Mouse (Mus musculus): Measurements from ENCODE around the gene Nfe2l1. TPM values are rescaled to one million over a fixed set of nuclear protein-coding genes. Genes with fewer than 3 reads are reported as not detected.

The Nfe2l1 gene
- polyA plus RNA-seq, 1 experiment from 2014 or later, result 28.0 TPM

DNA sequence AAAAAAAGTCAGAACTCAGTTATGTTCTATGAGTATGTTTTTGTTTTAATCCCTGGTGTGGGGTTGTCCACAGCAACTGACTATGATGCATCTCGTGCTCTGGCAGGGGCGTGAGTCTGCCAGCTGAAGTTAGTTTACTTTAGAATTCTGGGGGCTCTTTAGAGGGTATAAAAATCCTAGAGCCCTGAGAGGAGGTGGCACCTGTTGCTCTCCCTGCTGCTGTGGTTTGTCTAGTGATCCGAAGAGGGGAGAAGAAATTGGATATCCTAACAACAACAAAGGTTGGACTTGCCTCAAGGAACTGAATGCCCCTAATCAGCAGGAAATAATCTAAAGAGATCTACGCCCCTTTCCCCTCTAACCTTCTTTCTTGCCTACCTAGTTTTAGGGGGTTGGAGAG is 8.6 kb upstream of the Nfe2l1 start:
- Histone ChIP-seq H3K27me3 (replicated peaks; ENCODE audit: control insufficient read depth, insufficient read depth, low read length) (no peaks in the 10 kb centered on the region), H3K9me3 (replicated peaks; ENCODE audit: control insufficient read depth, low read length) (no peaks in the 10 kb centered on the region), H3K4me3 (ENCODE audit: low read depth, low read length) (no peak overlapping the region), H3K27ac (ENCODE audit: low read depth, low read length) (no peak overlapping the region), H3K9ac (ENCODE audit: low read length) (no peak overlapping the region), H3K4me2 (ENCODE audit: low read length) (no peak overlapping the region), H3K4me1 (ENCODE audit: control insufficient read depth, insufficient read depth, low read length) (no peaks in the 10 kb centered on the region), H3K36me3 (ENCODE audit: control insufficient read depth, insufficient read depth, low read length) (no peaks in the 10 kb centered on the region)
- DNase-seq (ENCODE audit: low spot score) (no peak), ATAC-seq (no peak)
- 64% methylated on average over 4 of the region's 4 CpGs for WGBS

DNA sequence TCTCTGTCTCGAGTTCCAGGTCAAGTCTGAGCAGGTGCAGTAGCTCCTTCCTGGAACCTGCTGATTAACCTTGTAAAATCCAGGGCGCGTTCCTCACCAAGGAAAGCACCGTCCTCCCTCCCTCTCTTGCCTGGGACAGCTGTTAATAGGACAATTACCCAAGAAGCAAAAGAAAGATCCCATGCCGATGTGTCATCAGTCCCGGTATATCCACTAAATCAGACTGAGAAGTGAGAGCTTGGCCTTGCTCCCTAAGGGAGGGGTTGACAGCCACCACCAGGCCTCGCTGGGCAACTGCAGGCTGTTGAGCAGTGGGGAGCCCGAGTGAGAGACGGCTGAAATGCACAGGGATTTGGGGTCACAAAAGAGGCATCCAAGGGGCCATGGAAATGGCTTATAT is 7.5 kb upstream of the Nfe2l1 start:
- Histone ChIP-seq H3K36me3 (ENCODE audit: control insufficient read depth, insufficient read depth, low read length) (no peaks in the 10 kb centered on the region), H3K4me2 (ENCODE audit: low read length) (no peak overlapping the region), H3K9ac (ENCODE audit: low read length) (no peak overlapping the region), H3K9me3 (replicated peaks; ENCODE audit: control insufficient read depth, low read length) (no peaks in the 10 kb centered on the region), H3K27me3 (replicated peaks; ENCODE audit: control insufficient read depth, insufficient read depth, low read length) (no peaks in the 10 kb centered on the region), H3K4me1 (ENCODE audit: control insufficient read depth, insufficient read depth, low read length) (no peaks in the 10 kb centered on the region), H3K4me3 (ENCODE audit: low read depth, low read length) (no peak overlapping the region), H3K27ac (ENCODE audit: low read depth, low read length) (no peak overlapping the region)
- ATAC-seq (no peak), DNase-seq (ENCODE audit: low spot score) (no peak)
- WGBS, result 37% methylated on average over 9 of the region's 9 CpGs

DNA sequence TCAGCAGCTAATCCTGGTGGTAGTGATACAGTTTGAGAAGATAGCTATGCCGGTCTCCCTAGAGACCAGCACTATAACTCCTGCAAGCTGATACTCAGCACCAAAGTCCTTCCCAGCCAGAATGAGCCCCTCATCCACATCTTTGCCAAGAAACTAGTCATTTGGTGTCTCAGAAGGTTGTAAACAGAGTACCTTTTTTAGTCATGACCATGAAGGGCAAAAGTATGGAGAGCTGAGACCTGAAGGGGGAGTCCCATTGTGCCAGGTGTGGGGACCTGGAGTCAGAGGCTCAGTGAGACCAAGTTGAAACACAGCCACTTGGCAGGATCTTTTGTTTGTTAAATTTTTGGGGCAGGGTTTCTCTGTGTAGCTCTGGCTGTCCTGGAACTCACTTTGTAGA is 4.4 kb upstream of the Nfe2l1 start:
- Histone ChIP-seq H3K27me3 (replicated peaks; ENCODE audit: control insufficient read depth, insufficient read depth, low read length) (no peaks in the 10 kb centered on the region), H3K9ac (ENCODE audit: low read length) (no peak overlapping the region), H3K36me3 (ENCODE audit: control insufficient read depth, insufficient read depth, low read length) (no peaks in the 10 kb centered on the region), H3K27ac (ENCODE audit: low read depth, low read length) (no peak overlapping the region), H3K9me3 (replicated peaks; ENCODE audit: control insufficient read depth, low read length) (no peaks in the 10 kb centered on the region), H3K4me3 (ENCODE audit: low read depth, low read length) (no peak overlapping the region), H3K4me1 (ENCODE audit: control insufficient read depth, insufficient read depth, low read length) (peaks cover 4% of the 10 kb centered on the region; the same call in 1 of the 2 replicates), H3K4me2 (ENCODE audit: low read length) (no peak overlapping the region)
- ATAC-seq (no peak), DNase-seq (ENCODE audit: low spot score) (no peak)
- 96% methylated on average over 1 of the region's 1 CpGs for WGBS

DNA sequence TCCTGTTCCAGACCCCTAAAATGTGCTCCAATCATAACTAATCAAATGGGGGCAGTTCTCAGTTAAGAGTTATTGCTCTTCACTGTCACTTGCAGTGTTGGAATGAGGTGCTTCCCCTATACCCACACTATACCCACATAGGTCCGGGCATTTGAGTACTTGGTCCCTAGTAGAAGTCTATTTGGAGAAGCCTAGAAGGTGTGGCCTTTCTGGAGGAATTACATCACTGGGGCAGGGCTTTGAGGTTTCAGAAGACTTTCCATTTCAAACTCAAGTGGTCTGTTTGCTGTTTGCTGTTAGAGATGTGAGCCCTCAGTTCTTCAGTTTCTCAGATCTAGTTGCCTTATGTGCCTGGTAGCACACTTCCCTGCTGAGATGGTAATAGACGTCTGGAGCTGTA is 3.2 kb upstream of the Nfe2l1 start:
- ATAC-seq (no peak), DNase-seq (ENCODE audit: low spot score) (no peak)
- Histone ChIP-seq H3K36me3 (ENCODE audit: control insufficient read depth, insufficient read depth, low read length) (peaks cover 1% of the 10 kb centered on the region; the same call in 1 of the 2 replicates), H3K9ac (ENCODE audit: low read length) (no peak overlapping the region), H3K27me3 (replicated peaks; ENCODE audit: control insufficient read depth, insufficient read depth, low read length) (no peaks in the 10 kb centered on the region), H3K4me1 (ENCODE audit: control insufficient read depth, insufficient read depth, low read length) (peaks cover 13% of the 10 kb centered on the region), H3K4me2 (ENCODE audit: low read length) (no peak overlapping the region), H3K9me3 (replicated peaks; ENCODE audit: control insufficient read depth, low read length) (no peaks in the 10 kb centered on the region), H3K27ac (ENCODE audit: low read depth, low read length) (no peak overlapping the region), H3K4me3 (ENCODE audit: low read depth, low read length) (no peak overlapping the region)
- WGBS, result 69% methylated on average over 2 of the region's 2 CpGs

DNA sequence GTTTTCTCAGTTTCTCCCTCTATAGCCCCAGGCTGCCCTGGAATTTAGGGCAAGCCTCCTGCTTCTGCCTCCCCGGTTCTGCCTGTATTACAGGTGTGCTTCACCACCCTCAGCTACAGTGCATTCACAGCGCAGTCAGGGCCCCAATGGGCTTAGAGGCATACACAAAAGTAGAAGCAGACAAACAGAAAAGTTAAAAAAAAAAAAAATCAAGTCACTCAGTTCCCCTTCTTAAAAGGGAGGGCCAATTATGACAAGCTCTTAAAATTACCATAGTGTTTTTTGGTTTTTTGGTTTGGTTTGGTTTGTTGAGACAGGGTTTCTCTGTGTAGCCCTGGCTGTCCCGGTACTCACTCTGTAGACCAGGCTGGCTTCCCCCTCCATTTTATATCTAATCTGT is 2.8 kb upstream of the Nfe2l1 start:
- Histone ChIP-seq H3K36me3 (ENCODE audit: control insufficient read depth, insufficient read depth, low read length) (peaks cover 6% of the 10 kb centered on the region), H3K27ac (ENCODE audit: low read depth, low read length) (no peak overlapping the region), H3K27me3 (replicated peaks; ENCODE audit: control insufficient read depth, insufficient read depth, low read length) (no peaks in the 10 kb centered on the region), H3K4me3 (ENCODE audit: low read depth, low read length) (no peak overlapping the region), H3K9me3 (replicated peaks; ENCODE audit: control insufficient read depth, low read length) (no peaks in the 10 kb centered on the region), H3K4me2 (ENCODE audit: low read length) (no peak overlapping the region), H3K4me1 (ENCODE audit: control insufficient read depth, insufficient read depth, low read length) (peaks cover 17% of the 10 kb centered on the region), H3K9ac (ENCODE audit: low read length) (no peak overlapping the region)
- ATAC-seq (no peak), DNase-seq (ENCODE audit: low spot score) (no peak)
- 92% methylated on average over 3 of the region's 3 CpGs for WGBS

DNA sequence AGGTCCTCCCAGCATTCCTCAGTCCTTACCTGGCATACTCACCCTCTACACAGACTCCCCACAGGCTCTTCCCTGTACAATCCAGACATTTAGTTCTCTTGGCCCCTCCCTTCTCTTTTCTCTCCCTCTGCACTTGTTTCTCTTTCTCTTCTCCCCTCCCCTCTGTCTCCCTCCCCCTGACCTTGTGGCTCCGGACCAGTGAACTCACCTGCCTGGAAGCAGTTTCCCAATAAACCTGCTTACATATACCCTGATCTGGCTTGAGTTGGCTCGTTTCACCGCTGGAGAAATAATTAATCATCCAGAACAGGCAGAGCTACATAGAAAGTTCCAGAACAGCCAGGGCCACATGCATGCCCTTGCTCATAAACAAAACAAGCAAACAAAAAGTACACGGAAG is 1.7 kb upstream of the Nfe2l1 start:
- 79% methylated on average over 4 of the region's 4 CpGs for WGBS
- ATAC-seq, result no peak
- no peak overlapping the region for H3K4me3 ChIP-seq (ENCODE audit: low read depth, low read length)

DNA sequence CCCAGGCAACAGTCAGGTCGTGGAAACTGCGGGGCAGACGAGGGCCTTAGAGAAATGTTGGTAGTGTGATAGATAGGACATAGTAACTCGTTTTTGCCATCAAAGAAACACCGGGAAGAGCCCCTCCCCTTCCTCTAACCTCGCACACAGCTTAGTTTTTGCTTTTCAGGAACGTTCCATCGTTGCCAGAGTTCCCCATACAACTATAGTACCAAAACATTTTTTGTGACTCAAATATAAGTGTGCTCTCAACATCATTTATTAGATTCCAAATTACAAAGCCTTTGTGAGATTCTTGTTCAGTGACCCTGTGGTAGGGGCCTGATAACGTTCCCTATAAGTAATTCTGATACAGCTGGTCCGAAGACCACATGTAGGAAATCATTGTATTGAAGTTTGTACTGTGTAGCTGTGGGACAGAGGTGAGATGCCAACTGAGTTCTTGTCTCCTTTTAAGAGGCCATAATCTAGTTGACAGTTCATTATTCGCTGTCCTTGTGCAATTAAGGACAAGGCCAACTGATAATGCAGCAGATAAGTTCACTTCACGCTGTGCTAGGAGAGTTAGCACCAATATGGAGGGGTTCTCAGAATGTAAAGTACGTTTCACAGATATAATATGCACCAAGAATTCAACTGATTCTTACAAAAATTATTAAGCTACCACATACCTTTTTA is 910 bp upstream of the Nfe2l1 start:
- DNase-seq (ENCODE audit: low spot score), result no peak
- 19% methylated on average over 13 of the region's 13 CpGs for WGBS
- H3K9ac ChIP-seq (ENCODE audit: low read length), result peak overlapping the region; percentile 64
- H3K9me3 ChIP-seq (replicated peaks; ENCODE audit: control insufficient read depth, low read length), result no peaks in the 10 kb centered on the region
- no peaks in the 10 kb centered on the region for H3K27me3 ChIP-seq (replicated peaks; ENCODE audit: control insufficient read depth, insufficient read depth, low read length)
- peak overlapping the region; percentile 96 for H3K4me3 ChIP-seq (ENCODE audit: low read depth, low read length)
- peaks cover 24% of the 10 kb centered on the region for H3K36me3 ChIP-seq (ENCODE audit: control insufficient read depth, insufficient read depth, low read length)
- H3K27ac ChIP-seq (ENCODE audit: low read depth, low read length), result peak overlapping the region; percentile 94
- peaks cover 31% of the 10 kb centered on the region for H3K4me1 ChIP-seq (ENCODE audit: control insufficient read depth, insufficient read depth, low read length)
- ATAC-seq, result no peak
- H3K4me2 ChIP-seq (ENCODE audit: low read length), result peak overlapping the region; percentile 55

More for the DNA sequence above, 1.7 kb upstream of the Nfe2l1 start:
- Histone ChIP-seq H3K36me3 (ENCODE audit: control insufficient read depth, insufficient read depth, low read length) (peaks cover 16% of the 10 kb centered on the region), H3K4me2 (ENCODE audit: low read length) (no peak overlapping the region), H3K4me1 (ENCODE audit: control insufficient read depth, insufficient read depth, low read length) (peaks cover 24% of the 10 kb centered on the region), H3K9ac (ENCODE audit: low read length) (no peak overlapping the region), H3K27ac (ENCODE audit: low read depth, low read length) (no peak overlapping the region), H3K9me3 (replicated peaks; ENCODE audit: control insufficient read depth, low read length) (no peaks in the 10 kb centered on the region), H3K27me3 (replicated peaks; ENCODE audit: control insufficient read depth, insufficient read depth, low read length) (no peaks in the 10 kb centered on the region)
- no peak for DNase-seq (ENCODE audit: low spot score)

DNA sequence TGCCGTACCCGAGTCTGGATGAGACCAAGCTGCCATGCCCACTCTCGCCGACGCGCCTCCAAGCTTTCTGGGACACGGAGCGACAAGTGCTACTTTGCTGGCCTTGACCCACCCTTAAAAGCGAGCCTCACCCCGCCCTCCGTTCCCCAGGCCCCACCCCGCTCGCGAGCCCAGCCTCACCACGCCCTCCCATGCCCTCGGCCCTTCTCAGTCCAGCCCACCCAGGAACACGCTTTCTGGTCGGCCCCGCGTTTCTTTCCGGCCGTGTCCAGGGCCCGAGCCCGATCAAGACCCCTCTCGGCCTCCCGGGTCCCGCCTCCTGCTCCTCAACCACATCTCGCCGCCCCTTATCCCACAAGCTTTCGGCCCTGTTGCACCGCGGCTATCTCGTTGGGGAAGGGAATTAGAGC is 360 bp downstream of the Nfe2l1 start:
- Histone ChIP-seq H3K4me3 (ENCODE audit: low read depth, low read length) (peak overlapping the region; percentile 96), H3K4me2 (ENCODE audit: low read length) (peak overlapping the region; percentile 84), H3K27me3 (replicated peaks; ENCODE audit: control insufficient read depth, insufficient read depth, low read length) (no peaks in the 10 kb centered on the region), H3K9ac (ENCODE audit: low read length) (peak overlapping the region; percentile 95), H3K36me3 (ENCODE audit: control insufficient read depth, insufficient read depth, low read length) (peaks cover 24% of the 10 kb centered on the region), H3K27ac (ENCODE audit: low read depth, low read length) (peak overlapping the region; percentile 95), H3K9me3 (replicated peaks; ENCODE audit: control insufficient read depth, low read length) (no peaks in the 10 kb centered on the region), H3K4me1 (ENCODE audit: control insufficient read depth, insufficient read depth, low read length) (peaks cover 43% of the 10 kb centered on the region)
- ATAC-seq (peak; percentile 24), DNase-seq (ENCODE audit: low spot score) (peak; percentile 61)
- WGBS, result 0% methylated on average over 33 of the region's 33 CpGs

DNA sequence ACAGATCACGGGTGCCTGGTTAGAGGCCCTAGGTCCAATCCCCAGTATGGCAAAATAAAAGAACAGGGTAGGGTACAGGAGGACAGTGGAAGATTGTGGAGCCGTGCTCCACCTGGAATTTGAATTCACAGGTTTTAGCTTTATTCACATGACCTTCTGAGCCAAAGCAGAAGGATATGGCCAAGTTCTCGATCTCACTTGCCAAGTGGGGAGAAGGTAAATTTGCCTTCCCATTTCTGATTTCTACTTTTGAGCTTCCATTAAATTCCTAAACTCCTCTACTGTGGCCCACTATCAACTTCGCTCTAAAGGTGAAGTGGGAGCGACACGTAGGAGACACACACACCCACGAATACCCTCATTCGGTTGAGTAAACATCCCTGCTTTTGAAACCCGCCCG is 887 bp downstream of the Nfe2l1 start:
- peak overlapping the region; percentile 95; the same call in 1 of the 2 replicates for H3K27ac ChIP-seq (ENCODE audit: low read depth, low read length)
- 14% methylated on average over 10 of the region's 10 CpGs for WGBS
- no peaks in the 10 kb centered on the region for H3K27me3 ChIP-seq (replicated peaks; ENCODE audit: control insufficient read depth, insufficient read depth, low read length)
- ATAC-seq, result no peak
- H3K9ac ChIP-seq (ENCODE audit: low read length), result peak overlapping the region; percentile 95
- no peak for DNase-seq (ENCODE audit: low spot score)
- H3K4me2 ChIP-seq (ENCODE audit: low read length), result peak overlapping the region; percentile 84
- peaks cover 24% of the 10 kb centered on the region for H3K36me3 ChIP-seq (ENCODE audit: control insufficient read depth, insufficient read depth, low read length)
- no peaks in the 10 kb centered on the region for H3K9me3 ChIP-seq (replicated peaks; ENCODE audit: control insufficient read depth, low read length)
- peak overlapping the region; percentile 96 for H3K4me3 ChIP-seq (ENCODE audit: low read depth, low read length)
- peaks cover 45% of the 10 kb centered on the region for H3K4me1 ChIP-seq (ENCODE audit: control insufficient read depth, insufficient read depth, low read length)
